ENCODE assay signal across 9 mouse cellular contexts in the genomic region with DNA sequence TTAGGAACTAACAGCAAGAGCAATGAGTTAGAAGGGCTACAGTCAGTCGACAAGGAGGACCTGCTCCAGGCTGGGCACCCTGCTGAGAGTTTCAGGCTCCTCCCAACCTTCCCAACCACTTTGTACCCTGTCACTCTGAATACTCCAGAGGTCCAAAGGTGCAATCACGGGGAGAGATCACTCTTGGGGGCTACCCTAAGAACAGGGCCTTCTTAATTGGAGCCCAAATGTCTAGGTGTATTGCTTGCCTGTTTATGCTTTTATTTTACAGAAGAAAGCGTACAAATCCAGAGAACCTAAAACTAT. TPM values are rescaled to one million over a fixed set of nuclear protein-coding genes. Genes with fewer than 3 reads are reported as not detected.
DNase-seq lines count a peak whose midpoint lies in the region; ATAC-seq and TF ChIP-seq lines count a peak whose summit lies in the region.
"Had no signal": no experiment of that assay in that cellular context is flagged by ENCODE, and none has a peak within 500 bp of the region (broad histone marks: within the 10 kb centered on the region; RNA-seq: fewer than 3 reads in every experiment).

No protein-coding gene starts in this region.

- no peak for TF ChIP-seq EP300 in stomach, postnatal 0 days (optimal IDR thresholded peaks at IDR 0.05)

- no peak overlapping the region for H3K4me2 ChIP-seq in forebrain, embryonic 12.5 days
- H3K4me2 ChIP-seq in forebrain, embryonic 16.5 days (ENCODE audit: low read length), result no peak overlapping the region
- H3K4me2 ChIP-seq in limb, embryonic 11.5 days (ENCODE audit: low read depth, severe bottlenecking), result no peak overlapping the region
- H3K4me2 ChIP-seq in stomach, embryonic 15.5 days, result no peak overlapping the region
- no peak overlapping the region for H3K4me2 ChIP-seq in stomach, postnatal 0 days (replicated peaks; ENCODE audit: low read depth)

- DNase-seq in limb, embryonic 11.5 days (ENCODE audit: low spot score), result no peak
- DNase-seq in limb, embryonic 10.5 days (ENCODE audit: low spot score), result no peak
- DNase-seq in stomach, postnatal 0 days (ENCODE audit: low spot score), result no peak
- DNase-seq in yolk sac, embryonic 10.5 days (ENCODE audit: low spot score), result no peak
- no peak for DNase-seq in left cerebral cortex, postnatal 10 days (ENCODE audit: extremely low spot score in 1 of 2, low spot score in 2 of 2)

- intact Hi-C loops in left cerebral cortex, postnatal 10 days (cut with DNase I), result loop anchor here (5.0 kb wide), 3 partner anchors 54 to 239 kb away; partner anchors contain the start of gene Ptpre

- peaks cover 8% of the 10 kb centered on the region; the same call in 1 of the 2 replicates for H3K4me1 ChIP-seq in forebrain, embryonic 12.5 days
- H3K4me1 ChIP-seq in forebrain, embryonic 16.5 days (replicated peaks; ENCODE audit: control insufficient read depth, insufficient read depth, low read length), result peaks cover 10% of the 10 kb centered on the region
- 0 out of 2 replicates have a peak, but pooled peaks cover 3% of the 10 kb centered on the region for H3K4me1 ChIP-seq in limb, embryonic 11.5 days (ENCODE audit: control insufficient read depth, insufficient read depth, low read length)
- H3K4me1 ChIP-seq in limb, embryonic 10.5 days, result no peaks in the 10 kb centered on the region
- H3K4me1 ChIP-seq in stomach, embryonic 15.5 days, result 0 out of 2 replicates have a peak, but pooled peaks cover 4% of the 10 kb centered on the region
- no peaks in the 10 kb centered on the region for H3K4me1 ChIP-seq in stomach, postnatal 0 days (replicated peaks; ENCODE audit: control insufficient read depth, insufficient read depth)

- 50% methylated on average over 3 of the region's 3 CpGs for WGBS in forebrain, embryonic 12.5 days
- 42% methylated on average over 3 of the region's 3 CpGs for WGBS in forebrain, embryonic 16.5 days
- whole genome bisulfite sequencing in limb, embryonic 11.5 days, result 43% methylated on average over 3 of the region's 3 CpGs
- WGBS in limb, embryonic 10.5 days, result 50% methylated on average over 3 of the region's 3 CpGs
- WGBS in stomach, embryonic 15.5 days, result 40% methylated on average over 3 of the region's 3 CpGs
- 44% methylated on average over 3 of the region's 3 CpGs for whole genome bisulfite sequencing in stomach, postnatal 0 days

- TF ChIP-seq CTCF in stomach, postnatal 0 days (IDR thresholded peaks at IDR 0.05; ENCODE audit: low read depth), result no peak

- ATAC-seq in forebrain, embryonic 12.5 days (ENCODE audit: low FRiP score), result 0 out of 2 replicates have a peak, but pooled peaks have one; percentile 24
- ATAC-seq in forebrain, embryonic 16.5 days, result no peak; the same call in 1 of the 2 replicates
- ATAC-seq in limb, embryonic 11.5 days (ENCODE audit: insufficient number of reproducible peaks, low FRiP score, low TSS enrichment, low read depth), result peak; percentile 35; the same call in 1 of the 2 replicates
- ATAC-seq in stomach, embryonic 15.5 days (ENCODE audit: insufficient read depth, low FRiP score, low read depth), result peak; percentile 7; the same call in 1 of the 2 replicates
- no peak for ATAC-seq in stomach, postnatal 0 days (ENCODE audit: low FRiP score, low TSS enrichment)

- H3K4me3 ChIP-seq in forebrain, embryonic 12.5 days (replicated peaks), result no peak overlapping the region
- H3K4me3 ChIP-seq in forebrain, embryonic 16.5 days (replicated peaks; ENCODE audit: low read length), result no peak overlapping the region
- H3K4me3 ChIP-seq in limb, embryonic 11.5 days (ENCODE audit: low read depth, low read length), result no peak overlapping the region
- H3K4me3 ChIP-seq in limb, embryonic 10.5 days, result no peak overlapping the region
- no peak overlapping the region for H3K4me3 ChIP-seq in stomach, embryonic 15.5 days (replicated peaks)
- H3K4me3 ChIP-seq in stomach, postnatal 0 days (ENCODE audit: low read depth, low read length), result no peak overlapping the region
- H3K4me3 ChIP-seq: erythroblast, embryonic 14.5 days had no signal

- no peak overlapping the region for H3K27ac ChIP-seq in forebrain, embryonic 12.5 days
- H3K27ac ChIP-seq in forebrain, embryonic 16.5 days (ENCODE audit: low read length), result no peak overlapping the region
- H3K27ac ChIP-seq in limb, embryonic 11.5 days (replicated peaks; ENCODE audit: low read depth, low read length), result no peak overlapping the region
- no peak overlapping the region for H3K27ac ChIP-seq in limb, embryonic 10.5 days
- H3K27ac ChIP-seq in stomach, embryonic 15.5 days, result no peak overlapping the region
- H3K27ac ChIP-seq in stomach, postnatal 0 days (replicated peaks), result no peak overlapping the region

- no peaks in the 10 kb centered on the region for H3K27me3 ChIP-seq in forebrain, embryonic 12.5 days
- H3K27me3 ChIP-seq in forebrain, embryonic 16.5 days (replicated peaks; ENCODE audit: control insufficient read depth, insufficient read depth, low read length), result no peaks in the 10 kb centered on the region
- H3K27me3 ChIP-seq in limb, embryonic 11.5 days (ENCODE audit: control insufficient read depth, insufficient read depth, low read length), result no peaks in the 10 kb centered on the region
- no peaks in the 10 kb centered on the region for H3K27me3 ChIP-seq in limb, embryonic 10.5 days (ENCODE audit: low read depth, poor library complexity, severe bottlenecking)
- H3K27me3 ChIP-seq in stomach, embryonic 15.5 days (replicated peaks), result no peaks in the 10 kb centered on the region
- no peaks in the 10 kb centered on the region for H3K27me3 ChIP-seq in stomach, postnatal 0 days (ENCODE audit: control insufficient read depth, insufficient read depth, low read length)

- H3K9me3 ChIP-seq in forebrain, embryonic 12.5 days, result no peaks in the 10 kb centered on the region
- no peaks in the 10 kb centered on the region for H3K9me3 ChIP-seq in forebrain, embryonic 16.5 days (ENCODE audit: control insufficient read depth, low read length)
- no peaks in the 10 kb centered on the region for H3K9me3 ChIP-seq in limb, embryonic 11.5 days (ENCODE audit: control insufficient read depth, low read length)
- no peaks in the 10 kb centered on the region for H3K9me3 ChIP-seq in limb, embryonic 10.5 days (replicated peaks)
- no peaks in the 10 kb centered on the region for H3K9me3 ChIP-seq in stomach, embryonic 15.5 days
- no peaks in the 10 kb centered on the region for H3K9me3 ChIP-seq in stomach, postnatal 0 days (ENCODE audit: control insufficient read depth, low read length)

- no peak overlapping the region for H3K9ac ChIP-seq in forebrain, embryonic 12.5 days
- H3K9ac ChIP-seq in forebrain, embryonic 16.5 days (replicated peaks; ENCODE audit: low read depth, low read length), result no peak overlapping the region
- no peak overlapping the region for H3K9ac ChIP-seq in limb, embryonic 11.5 days (ENCODE audit: low read length)
- no peak overlapping the region for H3K9ac ChIP-seq in stomach, embryonic 15.5 days
- no peak overlapping the region for H3K9ac ChIP-seq in stomach, postnatal 0 days (ENCODE audit: low read length)

- no peaks in the 10 kb centered on the region for H3K36me3 ChIP-seq in forebrain, embryonic 12.5 days (replicated peaks)
- H3K36me3 ChIP-seq in forebrain, embryonic 16.5 days (ENCODE audit: control insufficient read depth, insufficient read depth), result no peaks in the 10 kb centered on the region
- no peaks in the 10 kb centered on the region for H3K36me3 ChIP-seq in limb, embryonic 11.5 days (ENCODE audit: control insufficient read depth, insufficient read depth, low read length)
- no peaks in the 10 kb centered on the region for H3K36me3 ChIP-seq in limb, embryonic 10.5 days
- H3K36me3 ChIP-seq in stomach, embryonic 15.5 days, result no peaks in the 10 kb centered on the region
- no peaks in the 10 kb centered on the region for H3K36me3 ChIP-seq in stomach, postnatal 0 days (ENCODE audit: control insufficient read depth, insufficient read depth, low read length)

RNA-seq across cellular contexts. Expression of gene Mki67, which starts 20.4 kb away (rescaled TPM):
- 63.2 and 67.6 TPM in 2 replicates for polyA plus RNA-seq in forebrain, embryonic 12.5 days (2016; fragmentation: Nextera tagmentation; extraction: Ambion mirVana)
- 14.8 and 19.6 TPM in 2 replicates for polyA plus RNA-seq in forebrain, embryonic 16.5 days (2015; fragmentation: Nextera tagmentation; extraction: Ambion mirVana)
- polyA plus RNA-seq in limb, embryonic 11.5 days (2014; fragmentation: Nextera tagmentation; extraction: Ambion mirVana), result 57.4 and 63.6 TPM in 2 replicates
- polyA plus RNA-seq in limb, embryonic 10.5 days (2016; fragmentation: Nextera tagmentation; extraction: Ambion mirVana), result 38.4 and 46.9 TPM in 2 replicates
- polyA plus RNA-seq in stomach, embryonic 15.5 days (2015; fragmentation: Nextera tagmentation; extraction: Ambion mirVana), result 47.5 and 49.7 TPM in 2 replicates
- polyA plus RNA-seq in stomach, postnatal 0 days (2015; fragmentation: Nextera tagmentation; extraction: Ambion mirVana), result 5.5 and 7.8 TPM in 2 replicates
- total RNA-seq in left cerebral cortex, postnatal 10 days (2021), result 1 to 10 TPM; 5.8 to 5.9 TPM

Comparison
In these comparisons a context has a peak if more than half of its experiments do, and no peak if none do; other contexts are left out.
1. ATAC-seq: peak in forebrain, embryonic 12.5 days (single experiment), limb, embryonic 11.5 days (single experiment) and stomach, embryonic 15.5 days (single experiment); none in forebrain, embryonic 16.5 days (single experiment) and stomach, postnatal 0 days (single experiment).